ENCODE assay signal across 11 mouse cellular contexts in the genomic region with DNA sequence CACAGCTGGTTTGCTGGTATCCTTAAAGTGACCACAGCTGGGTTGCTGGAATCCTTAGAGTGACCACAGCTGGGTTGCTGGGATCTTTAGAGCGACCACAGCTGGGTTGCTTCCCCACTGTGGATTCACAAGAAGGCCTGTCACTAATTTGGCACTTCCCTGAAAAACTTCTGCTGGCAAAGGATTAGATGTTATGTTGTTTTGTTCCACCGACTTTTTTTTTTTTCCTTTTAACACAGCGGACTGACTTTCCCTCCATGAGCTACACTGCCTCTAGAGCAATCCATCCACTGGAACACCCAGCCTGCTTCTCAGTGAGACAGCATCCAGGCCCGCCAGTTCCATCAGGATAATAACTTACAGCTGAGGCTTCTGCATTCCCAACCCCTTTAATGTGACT.
A peak's percentile ranks its signal among the peaks of the same experiment; 100 is the strongest.
DNase-seq lines count a peak whose midpoint lies in the region; ATAC-seq and TF ChIP-seq lines count a peak whose summit lies in the region.
"Had no signal": no experiment of that assay in that cellular context is flagged by ENCODE, and none has a peak within 500 bp of the region (broad histone marks: within the 10 kb centered on the region; RNA-seq: fewer than 3 reads in every experiment).

No protein-coding gene starts in this region.

- ATAC-seq in hindbrain, postnatal 0 days, result no peak
- no peak for ATAC-seq in hindbrain, embryonic 12.5 days (ENCODE audit: low FRiP score)
- peak; percentile 82 for ATAC-seq in embryonic facial prominence, embryonic 15.5 days (ENCODE audit: insufficient number of reproducible peaks, low FRiP score, low TSS enrichment, low read depth)
- ATAC-seq in lung, embryonic 15.5 days (ENCODE audit: borderline replicate concordance, extremely low read depth, low FRiP score, low TSS enrichment), result peak; percentile 97
- no peak for ATAC-seq in forebrain, embryonic 15.5 days (replicated peaks)
- ATAC-seq: CD4-positive, CD25-positive, alpha-beta regulatory T cell, adult 4 months had no signal

- H3K27ac ChIP-seq in hindbrain, postnatal 0 days, result no peak overlapping the region
- H3K27ac ChIP-seq in hindbrain, embryonic 12.5 days, result no peak overlapping the region
- H3K27ac ChIP-seq in embryonic facial prominence, embryonic 15.5 days (replicated peaks), result no peak overlapping the region
- H3K27ac ChIP-seq in lung, embryonic 15.5 days, result no peak overlapping the region
- no peak overlapping the region for H3K27ac ChIP-seq in forebrain, embryonic 15.5 days (replicated peaks)
- H3K27ac ChIP-seq: heart, embryonic 15.5 days; left cerebral cortex, adult 2 months had no signal

- H3K9ac ChIP-seq in hindbrain, postnatal 0 days (replicated peaks; ENCODE audit: low read length), result no peak overlapping the region
- no peak overlapping the region for H3K9ac ChIP-seq in hindbrain, embryonic 12.5 days
- H3K9ac ChIP-seq in embryonic facial prominence, embryonic 15.5 days, result no peak overlapping the region
- no peak overlapping the region for H3K9ac ChIP-seq in lung, embryonic 15.5 days
- no peak overlapping the region for H3K9ac ChIP-seq in forebrain, embryonic 15.5 days (replicated peaks)
- H3K9ac ChIP-seq: heart, embryonic 15.5 days had no signal

- no peak overlapping the region for H3K4me2 ChIP-seq in hindbrain, postnatal 0 days (ENCODE audit: low read depth, low read length)
- no peak overlapping the region for H3K4me2 ChIP-seq in hindbrain, embryonic 12.5 days (replicated peaks)
- no peak overlapping the region for H3K4me2 ChIP-seq in embryonic facial prominence, embryonic 15.5 days (replicated peaks)
- H3K4me2 ChIP-seq in lung, embryonic 15.5 days, result no peak overlapping the region
- H3K4me2 ChIP-seq in forebrain, embryonic 15.5 days (replicated peaks), result no peak overlapping the region
- H3K4me2 ChIP-seq: heart, embryonic 15.5 days had no signal

- H3K27me3 ChIP-seq in hindbrain, postnatal 0 days (ENCODE audit: insufficient read depth, low read length), result no peaks in the 10 kb centered on the region
- H3K27me3 ChIP-seq in hindbrain, embryonic 12.5 days, result no peaks in the 10 kb centered on the region
- peaks cover 4% of the 10 kb centered on the region; the same call in 1 of the 2 replicates for H3K27me3 ChIP-seq in embryonic facial prominence, embryonic 15.5 days
- H3K27me3 ChIP-seq in lung, embryonic 15.5 days, result no peaks in the 10 kb centered on the region
- 0 out of 2 replicates have a peak, but pooled peaks cover 2% of the 10 kb centered on the region for H3K27me3 ChIP-seq in forebrain, embryonic 15.5 days

- no peaks in the 10 kb centered on the region for H3K4me1 ChIP-seq in hindbrain, postnatal 0 days (ENCODE audit: insufficient read depth, low read length)
- H3K4me1 ChIP-seq in hindbrain, embryonic 12.5 days, result no peaks in the 10 kb centered on the region
- peaks cover 7% of the 10 kb centered on the region; the same call in 1 of the 2 replicates for H3K4me1 ChIP-seq in embryonic facial prominence, embryonic 15.5 days
- 0 out of 2 replicates have a peak, but pooled peaks cover 5% of the 10 kb centered on the region for H3K4me1 ChIP-seq in lung, embryonic 15.5 days
- no peaks in the 10 kb centered on the region for H3K4me1 ChIP-seq in forebrain, embryonic 15.5 days
- H3K4me1 ChIP-seq: heart, embryonic 15.5 days had no signal

- no peak overlapping the region for H3K4me3 ChIP-seq in hindbrain, postnatal 0 days (ENCODE audit: low read length)
- H3K4me3 ChIP-seq in hindbrain, embryonic 12.5 days, result no peak overlapping the region
- H3K4me3 ChIP-seq in embryonic facial prominence, embryonic 15.5 days (replicated peaks), result no peak overlapping the region
- H3K4me3 ChIP-seq in lung, embryonic 15.5 days, result no peak overlapping the region
- H3K4me3 ChIP-seq in forebrain, embryonic 15.5 days, result no peak overlapping the region
- H3K4me3 ChIP-seq: heart, embryonic 15.5 days; left cerebral cortex, adult 2 months had no signal

- no peaks in the 10 kb centered on the region for H3K9me3 ChIP-seq in hindbrain, postnatal 0 days (ENCODE audit: low read length)
- H3K9me3 ChIP-seq in hindbrain, embryonic 12.5 days (replicated peaks), result no peaks in the 10 kb centered on the region
- H3K9me3 ChIP-seq in embryonic facial prominence, embryonic 15.5 days (replicated peaks), result no peaks in the 10 kb centered on the region
- H3K9me3 ChIP-seq in lung, embryonic 15.5 days, result no peaks in the 10 kb centered on the region
- no peaks in the 10 kb centered on the region for H3K9me3 ChIP-seq in forebrain, embryonic 15.5 days
- H3K9me3 ChIP-seq: heart, embryonic 15.5 days had no signal

- DNase-seq in hindbrain, postnatal 0 days (ENCODE audit: low spot score), result peak; percentile 3
- DNase-seq in Muller cell, postnatal 12 days (ENCODE audit: inconsistent ontology term), result peak; percentile 0
- DNase-seq in thymus, postnatal 14 days, result no peak
- no peak for DNase-seq in spleen, postnatal 10 days (ENCODE audit: low spot score in 2 of 2)

- no peaks in the 10 kb centered on the region for H3K36me3 ChIP-seq in hindbrain, postnatal 0 days (ENCODE audit: insufficient read depth, low read length)
- H3K36me3 ChIP-seq in hindbrain, embryonic 12.5 days, result no peaks in the 10 kb centered on the region
- no peaks in the 10 kb centered on the region for H3K36me3 ChIP-seq in embryonic facial prominence, embryonic 15.5 days
- no peaks in the 10 kb centered on the region for H3K36me3 ChIP-seq in lung, embryonic 15.5 days
- H3K36me3 ChIP-seq in forebrain, embryonic 15.5 days, result no peaks in the 10 kb centered on the region
- H3K36me3 ChIP-seq: heart, embryonic 15.5 days had no signal

- TF ChIP-seq CTCF in hindbrain, postnatal 0 days (IDR thresholded peaks at IDR 0.05; ENCODE audit: low read depth), result no peak

- WGBS in hindbrain, postnatal 0 days, result 24% methylated on average over 4 of the region's 4 CpGs
- 15% methylated on average over 4 of the region's 4 CpGs for WGBS in hindbrain, embryonic 12.5 days
- WGBS in embryonic facial prominence, embryonic 15.5 days, result 9% methylated on average over 4 of the region's 4 CpGs
- 22% methylated on average over 4 of the region's 4 CpGs for WGBS in lung, embryonic 15.5 days
- 16% methylated on average over 4 of the region's 4 CpGs for WGBS in forebrain, embryonic 15.5 days

Comparison
In these comparisons a context has a peak if more than half of its experiments do, and no peak if none do; other contexts are left out.
1. ATAC-seq: peak in embryonic facial prominence, embryonic 15.5 days (single experiment) and lung, embryonic 15.5 days (single experiment); none in hindbrain, postnatal 0 days (single experiment), hindbrain, embryonic 12.5 days (single experiment) and forebrain, embryonic 15.5 days (single experiment).
2. DNase-seq: peak in hindbrain, postnatal 0 days (single experiment) and Muller cell, postnatal 12 days (single experiment); none in thymus, postnatal 14 days (single experiment) and spleen, postnatal 10 days (0 of 2).